Mouse (Mus musculus) ES-E14 (cell line): Measurements from ENCODE around the gene Dnajc22. TPM values are rescaled to one million over a fixed set of nuclear protein-coding genes. Genes with fewer than 3 reads are reported as not detected.
A peak's percentile ranks its signal among the peaks of the same experiment; 100 is the strongest.

Experiments
- DNase-seq: peaks from one replicate; pipeline ENCODE4 v3.0.0-alpha.2; 2013; ENCODE audit warnings: low read depth, low spot score
- H3K27ac ChIP-seq: 2 replicates; pipeline ENCODE4 v1.5.1; 2012; ENCODE audit warnings: low read depth, mild to moderate bottlenecking, low read length, moderate library complexity, mixed read lengths; ENCODE audit not compliant: poor library complexity, insufficient read depth, severe bottlenecking
- H3K36me3 ChIP-seq: 2 replicates; pipeline ENCODE4 v1.6.1; 2012; ENCODE audit warnings: mild to moderate bottlenecking, low read length, moderate library complexity, mixed read lengths; ENCODE audit not compliant: control insufficient read depth, poor library complexity, insufficient read depth, severe bottlenecking
- H3K4me1 ChIP-seq, 2 experiments: fragments of 150-350 bp in 1 of 2; sonication (generic) in 1 of 2; 2 replicates each; pipeline ENCODE4 v1.6.1; 2012; ENCODE audit warnings: low read length in 2 of 2, mild to moderate bottlenecking in 1 of 2, mixed read lengths in 1 of 2; ENCODE audit not compliant: control insufficient read depth in 2 of 2, insufficient read depth in 2 of 2, poor library complexity in 1 of 2
- H3K4me3 ChIP-seq, 2 experiments: fragments of 150-350 bp in 1 of 2; sonication (generic) in 1 of 2; 2 replicates each; pipeline ENCODE4 v1.5.1; 2012; ENCODE audit warnings: low read length in 2 of 2, low read depth in 1 of 2, mild to moderate bottlenecking in 1 of 2, mixed read lengths in 1 of 2; ENCODE audit not compliant: insufficient read depth in 1 of 2, poor library complexity in 1 of 2, severe bottlenecking in 1 of 2
- H3K9ac ChIP-seq: 2 replicates; pipeline ENCODE4 v1.6.1; 2012; ENCODE audit warnings: low read depth, mild to moderate bottlenecking, low read length, mixed read lengths; ENCODE audit not compliant: poor library complexity, insufficient read depth, severe bottlenecking
- H3K9me3 ChIP-seq: fragments of 150-350 bp; sonication (generic); 2 replicates; pipeline ENCODE4 v1.6.1; 2012; ENCODE audit warnings: low read depth, mild to moderate bottlenecking, low read length; ENCODE audit not compliant: control insufficient read depth, insufficient read depth
- CHD2 ChIP-seq: IDR thresholded peaks from 2 replicates; pipeline ENCODE4 v1.6.1; 2014; ENCODE audit warnings: mild to moderate bottlenecking, low read depth, low read length, inconsistent platforms
- HCFC1 ChIP-seq: IDR thresholded peaks from 2 replicates; pipeline ENCODE4 v1.6.1; 2012; ENCODE audit warnings: low read length, inconsistent platforms, borderline replicate concordance; ENCODE audit not compliant: insufficient read depth
- MAFK ChIP-seq: IDR thresholded peaks from 2 replicates; pipeline ENCODE4 v1.6.1; 2014; ENCODE audit warnings: mild to moderate bottlenecking, low read depth, low read length, inconsistent platforms; ENCODE audit not compliant: insufficient read depth
- ZC3H11A ChIP-seq: IDR thresholded peaks from 2 replicates; pipeline ENCODE4 v1.6.1; 2012; ENCODE audit warnings: low read depth, mild to moderate bottlenecking, inconsistent platforms, low read length, borderline replicate concordance
- ZNF384 ChIP-seq: IDR thresholded peaks from 2 replicates; pipeline ENCODE4 v1.6.1; 2012; ENCODE audit warnings: low read depth, low read length, inconsistent platforms
- in situ Hi-C, 2 experiments: fragments of 600-800 bp; cut with MboI; formaldehyde crosslinking; loops; one replicate each; pipeline ENCODE4 v1.15.1; 2025; ENCODE audit warnings: low sequenced_read_pairs in 2 of 2, inconsistent platforms in 1 of 2; ENCODE audit not compliant: unreplicated experiment in 2 of 2
- total RNA-seq: library from RNA; depleted of rRNA; stranded (reverse); fragments of 300-350 nt; gene quantifications from 2 replicates; pipeline ENCODE4 v1.2.3, GENCODE M21; 2012; rRNA removed

Dnajc22 gene
- total RNA-seq, 1 experiment: 8.6 TPM

DNA sequence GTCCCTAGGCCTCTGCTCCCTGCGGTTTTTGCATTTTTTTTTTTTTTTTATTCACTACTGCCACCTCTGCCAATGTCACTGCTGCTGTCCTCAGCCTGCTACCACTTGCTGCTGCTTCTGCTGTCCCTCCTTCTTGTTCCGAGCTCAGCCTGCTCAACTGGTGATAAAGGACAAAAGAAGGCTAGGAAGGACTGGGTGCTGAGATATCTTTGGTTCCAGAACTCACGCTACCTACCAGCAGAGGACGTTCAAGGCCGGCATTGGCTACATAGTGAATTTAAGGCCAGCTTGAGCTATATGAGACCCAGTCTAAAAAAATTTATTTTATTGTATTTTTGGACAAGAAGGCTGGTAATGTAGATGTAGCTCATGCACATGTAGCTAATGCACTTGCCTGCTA lies 45.4 kb downstream of the Dnajc22 start:
- Histone ChIP-seq H3K27ac (no peak overlapping the region), H3K9ac (no peak overlapping the region), H3K4me3 (no peak overlapping the region), H3K4me1 (peaks cover 0 to 14% of the 10 kb centered on the region in 2 experiments; a peak in 1 of 4 replicates), H3K9me3 (no peaks in the 10 kb centered on the region), H3K36me3 (no peaks in the 10 kb centered on the region; the same call in 1 of the 2 replicates)
- DNase-seq: no peak
- TF ChIP-seq CHD2: no peak
- no peak for TF ChIP-seq ZC3H11A
- TF ChIP-seq MAFK: no peak
- in situ Hi-C loops: no loop called here

- Histone ChIP-seq H3K27ac (peak overlapping the region; percentile 54; the same call in 1 of the 2 replicates), H3K36me3 (no peaks in the 10 kb centered on the region; the same call in 1 of the 2 replicates), H3K9me3 (no peaks in the 10 kb centered on the region), H3K4me3 (no peak overlapping the region), H3K4me1 (peaks cover 0 to 14% of the 10 kb centered on the region in 2 experiments; a peak in 1 of 4 replicates), H3K9ac (no peak overlapping the region)
- peak; percentile 60 for DNase-seq
- in situ Hi-C loops: no loop called here
- TF ChIP-seq MAFK: peak; percentile 19; the same call in 1 of the 2 replicates
- no peak for TF ChIP-seq ZC3H11A
Measured at GRCm38 (mm10) chr15:99139669-99140068, 46.7 kb downstream of the Dnajc22 start.

- no peak overlapping the region for H3K4me3 ChIP-seq
- H3K4me1 ChIP-seq: 0 out of 4 replicates have a peak, but pooled peaks cover 0 to 2% of the 10 kb centered on the region in 2 experiments
- H3K27ac ChIP-seq: no peak overlapping the region
- no peak for TF ChIP-seq HCFC1
- no peak for TF ChIP-seq MAFK
- TF ChIP-seq ZC3H11A: no peak
- TF ChIP-seq CHD2: no peak
- no peak for TF ChIP-seq ZNF384
- H3K36me3 ChIP-seq: peaks cover 14% of the 10 kb centered on the region
- in situ Hi-C loops: no loop called here
- DNase-seq: no peak
- no peaks in the 10 kb centered on the region for H3K9me3 ChIP-seq
- H3K9ac ChIP-seq: no peak overlapping the region
Measured at GRCm38 (mm10) chr15:99150516-99150915, 57.5 kb downstream of the Dnajc22 start.

DNA sequence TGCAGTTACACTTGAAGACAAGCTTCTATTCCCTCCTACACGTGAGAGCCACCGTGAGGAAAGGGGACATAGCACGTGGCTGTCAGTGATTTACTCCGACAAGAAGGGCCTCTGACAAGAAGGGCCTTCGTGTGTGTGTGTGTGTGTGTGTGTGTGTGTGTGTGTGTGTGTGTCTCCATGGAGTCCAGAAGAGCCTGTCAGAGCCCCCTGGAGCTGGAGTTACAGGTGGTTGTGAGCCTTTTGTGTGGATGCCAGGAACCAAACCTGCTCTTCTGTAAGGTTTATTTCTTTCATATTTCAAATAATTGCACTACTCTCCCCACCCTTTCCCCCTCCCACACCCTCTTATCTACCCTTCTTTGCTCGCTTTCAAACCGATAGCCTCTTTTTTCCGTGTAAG lies 58.4 kb downstream of the Dnajc22 start:
- Histone ChIP-seq H3K36me3 (peaks cover 9% of the 10 kb centered on the region), H3K9ac (no peak overlapping the region), H3K4me3 (no peak overlapping the region), H3K9me3 (no peaks in the 10 kb centered on the region), H3K4me1 (0 out of 4 replicates have a peak, but pooled peaks cover 0 to 2% of the 10 kb centered on the region in 2 experiments), H3K27ac (no peak overlapping the region)
- TF ChIP-seq MAFK: no peak
- no peak for TF ChIP-seq ZNF384
- no peak for TF ChIP-seq ZC3H11A
- no peak for TF ChIP-seq CHD2
- no peak for TF ChIP-seq HCFC1
- in situ Hi-C loops: no loop called here
- no peak for DNase-seq

DNA sequence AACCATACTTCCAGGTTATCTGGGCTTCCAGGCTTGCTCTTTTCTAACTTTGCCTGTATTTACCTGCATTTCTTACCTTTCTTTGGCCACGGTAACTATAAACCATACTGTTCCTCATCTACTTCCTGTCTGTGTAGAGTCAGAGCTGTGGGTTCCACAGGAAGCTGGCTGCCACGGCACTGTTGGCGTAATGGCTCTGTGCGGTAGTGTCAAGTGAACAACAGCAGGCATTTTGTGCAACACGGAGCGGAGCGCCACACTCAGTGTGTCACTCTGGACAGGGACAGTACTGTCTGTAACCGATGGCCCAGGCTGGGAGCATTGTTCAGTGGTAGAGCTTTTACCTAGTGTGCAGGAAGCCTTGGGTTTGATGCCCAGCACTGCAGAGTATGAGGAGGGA lies 60.5 kb downstream of the Dnajc22 start:
- peaks cover 6% of the 10 kb centered on the region for H3K36me3 ChIP-seq
- H3K9ac ChIP-seq: no peak overlapping the region
- no peak for TF ChIP-seq MAFK
- in situ Hi-C loops: no loop called here
- H3K4me1 ChIP-seq: 0 out of 4 replicates have a peak, but pooled peaks cover 0 to 2% of the 10 kb centered on the region in 2 experiments
- DNase-seq: no peak
- no peak overlapping the region for H3K27ac ChIP-seq
- no peak overlapping the region for H3K4me3 ChIP-seq
- H3K9me3 ChIP-seq: no peaks in the 10 kb centered on the region

Other genes starting within 250 kb of the Dnajc22 start
- 30.7 and 35.9 TPM in 2 replicates for gene Kmt2d, start 222.0 kb upstream of the Dnajc22 start, total RNA-seq
- 43.6 and 48.2 TPM in 2 replicates for gene Rhebl1, start 198.6 kb upstream of the Dnajc22 start, total RNA-seq
- 1.0 and 1.2 TPM in 2 replicates for gene Dhh, start 194.6 kb upstream of the Dnajc22 start, total RNA-seq
- gene Lmbr1l, start 174.9 kb upstream of the Dnajc22 start, total RNA-seq: 55.1 and 73.3 TPM in 2 replicates
- 1,092 and 1,539 TPM in 2 replicates for gene Tuba1b, start 158.6 kb upstream of the Dnajc22 start, total RNA-seq
- gene Gm49450, start 139.6 kb upstream of the Dnajc22 start, total RNA-seq: not detected in 2 replicates
- 595 and 862 TPM in 2 replicates for gene Tuba1a, start 139.5 kb upstream of the Dnajc22 start, total RNA-seq
- gene Tuba1c, start 63.3 kb upstream of the Dnajc22 start, total RNA-seq: 335 and 424 TPM in 2 replicates
- 15.1 and 20.6 TPM in 2 replicates for gene Prph, start 38.0 kb upstream of the Dnajc22 start, total RNA-seq
- gene Troap, start 18.6 kb upstream of the Dnajc22 start, total RNA-seq: 27.8 and 32.1 TPM in 2 replicates
- gene C1ql4, start 5.4 kb upstream of the Dnajc22 start, total RNA-seq: 3.1 and 3.7 TPM in 2 replicates
- gene Spats2, start 32.7 kb downstream of the Dnajc22 start, total RNA-seq: 21.1 and 21.7 TPM in 2 replicates
- 2.9 and 6.6 TPM in 2 replicates for gene Kcnh3, start 131.7 kb downstream of the Dnajc22 start, total RNA-seq
- gene Mcrs1, start 158.8 kb downstream of the Dnajc22 start, total RNA-seq: 113 and 127 TPM in 2 replicates
- 42.4 and 86.2 TPM in 2 replicates for gene Prpf40b, start 201.9 kb downstream of the Dnajc22 start, total RNA-seq
- 0.37 and 0.40 TPM in 2 replicates for gene Fam186b, start 202.7 kb downstream of the Dnajc22 start, total RNA-seq